Mouse (Mus musculus) MEL (cell line): ENCODE measurements around the gene Styx. TPM values are rescaled to one million over a fixed set of nuclear protein-coding genes. Genes with fewer than 3 reads are reported as not detected.

Experiments
- DNase-seq: peaks from one replicate; pipeline ENCODE4 v3.0.0; 2011; ENCODE audit warnings: low read depth, low spot score
- H3K27ac ChIP-seq: 2 replicates; pipeline ENCODE4 v1.5.1; 2012; ENCODE audit warnings: low read depth, mild to moderate bottlenecking, control low read depth, low read length, moderate library complexity; ENCODE audit not compliant: control insufficient read depth
- H3K27me3 ChIP-seq, 2 experiments: fragments of 150-350 bp in 1 of 2; sonication (generic) in 1 of 2; 2 replicates each; pipeline ENCODE4 v1.6.1; 2012; ENCODE audit warnings: low read length in 2 of 2, mild to moderate bottlenecking in 2 of 2, improper control_type of control experiment in 1 of 2, moderate library complexity in 1 of 2; ENCODE audit not compliant: insufficient read depth in 2 of 2, control insufficient read depth in 1 of 2
- H3K36me3 ChIP-seq, 2 experiments: 2 replicates each; pipeline ENCODE4 v1.6.1; 2012 to 2014; ENCODE audit warnings: low read length in 2 of 2, improper control_type of control experiment in 1 of 2, inconsistent platforms in 1 of 2, mild to moderate bottlenecking in 1 of 2; ENCODE audit not compliant: insufficient read depth in 2 of 2, control insufficient read depth in 1 of 2
- H3K4me1 ChIP-seq, 2 experiments: fragments of 150-350 bp in 1 of 2; sonication (generic) in 1 of 2; 2 replicates each; pipeline ENCODE4 v1.6.1; 2012; ENCODE audit warnings: low read length in 2 of 2, improper control_type of control experiment in 1 of 2, mild to moderate bottlenecking in 1 of 2; ENCODE audit not compliant: insufficient read depth in 2 of 2, control insufficient read depth in 1 of 2
- H3K4me3 ChIP-seq, 2 experiments: fragments of 150-350 bp in 1 of 2; sonication (generic) in 1 of 2; 2 replicates each; pipeline ENCODE4 v1.5.1; 2012; ENCODE audit warnings: low read depth in 2 of 2, low read length in 2 of 2, mild to moderate bottlenecking in 2 of 2, moderate library complexity in 2 of 2, control low read depth in 1 of 2, improper control_type of control experiment in 1 of 2; ENCODE audit not compliant: control insufficient read depth in 1 of 2, insufficient read depth in 1 of 2
- H3K79me2 ChIP-seq: 2 replicates; pipeline ENCODE4 v1.6.1; 2012; ENCODE audit warnings: mild to moderate bottlenecking, low read length, moderate library complexity; ENCODE audit not compliant: control insufficient read depth, poor library complexity, insufficient read depth
- H3K9ac ChIP-seq: 2 replicates; pipeline ENCODE4 v1.6.1; 2012; ENCODE audit warnings: low read depth, mild to moderate bottlenecking, control low read depth, low read length, moderate library complexity; ENCODE audit not compliant: control insufficient read depth, poor library complexity, severe bottlenecking
- H3K9me3 ChIP-seq: fragments of 150-350 bp; sonication (generic); replicated peaks from 2 replicates; pipeline ENCODE4 v1.6.1; 2012; ENCODE audit warnings: mild to moderate bottlenecking, low read length, improper control_type of control experiment, moderate library complexity; ENCODE audit not compliant: insufficient read depth
- BHLHE40 ChIP-seq: IDR thresholded peaks from 2 replicates; pipeline ENCODE4 v1.6.1; 2012; ENCODE audit warnings: low read depth, mild to moderate bottlenecking, inconsistent platforms, low read length, improper control_type of control experiment, borderline replicate concordance
- E2F4 ChIP-seq: IDR thresholded peaks from 2 replicates; pipeline ENCODE4 v1.6.1; 2011; ENCODE audit warnings: low read depth, low read length, improper control_type of control experiment, borderline replicate concordance
- ELF1 ChIP-seq: IDR thresholded peaks from 2 replicates; pipeline ENCODE4 v1.6.1; 2014; ENCODE audit warnings: low read depth, mild to moderate bottlenecking, inconsistent platforms, low read length, improper control_type of control experiment, moderate library complexity
- EP300 ChIP-seq, 2 experiments: IDR thresholded peaks; 2 replicates each; pipeline ENCODE4 v1.6.1; 2011; ENCODE audit warnings: improper control_type of control experiment in 2 of 2, low read length in 2 of 2, low read depth in 1 of 2, mild to moderate bottlenecking in 1 of 2
- GABPA ChIP-seq: IDR thresholded peaks from 2 replicates; pipeline ENCODE4 v1.6.1; 2012; ENCODE audit warnings: low read depth, mild to moderate bottlenecking, inconsistent platforms, low read length, improper control_type of control experiment, moderate library complexity
- HCFC1 ChIP-seq: IDR thresholded peaks from 2 replicates; pipeline ENCODE4 v1.6.1; 2012; ENCODE audit warnings: low read depth, mild to moderate bottlenecking, inconsistent platforms, low read length, improper control_type of control experiment, moderate library complexity
- JUND ChIP-seq: IDR thresholded peaks from 2 replicates; pipeline ENCODE4 v1.6.1; 2011; ENCODE audit warnings: low read depth, mild to moderate bottlenecking, improper control_type of control experiment, low read length
- KAT2A ChIP-seq: conservative IDR thresholded peaks from 2 replicates; pipeline ENCODE4 v1.6.1; 2012; ENCODE audit warnings: low read depth, low read length, improper control_type of control experiment, inconsistent platforms
- MAX ChIP-seq: IDR thresholded peaks from 2 replicates; pipeline ENCODE4 v1.6.1; 2011; ENCODE audit warnings: low read length, improper control_type of control experiment
- MAZ ChIP-seq: IDR thresholded peaks from 2 replicates; pipeline ENCODE4 v1.6.1; 2012; ENCODE audit warnings: low read depth, mild to moderate bottlenecking, inconsistent platforms, low read length, improper control_type of control experiment
- MXI1 ChIP-seq: IDR thresholded peaks from 2 replicates; pipeline ENCODE4 v1.6.1; 2011; ENCODE audit warnings: mild to moderate bottlenecking, low read depth, low read length, improper control_type of control experiment
- MYB ChIP-seq: IDR thresholded peaks from 2 replicates; pipeline ENCODE4 v1.6.1; 2011; ENCODE audit warnings: mild to moderate bottlenecking, low read depth, low read length, improper control_type of control experiment
- MYC ChIP-seq: IDR thresholded peaks from 2 replicates; pipeline ENCODE4 v1.6.1; 2011; ENCODE audit warnings: low read depth, mild to moderate bottlenecking, low read length, improper control_type of control experiment, moderate library complexity
- NELFE ChIP-seq: IDR thresholded peaks from 2 replicates; pipeline ENCODE4 v1.6.1; 2011; ENCODE audit warnings: low read depth, low read length, improper control_type of control experiment
- NRF1 ChIP-seq: IDR thresholded peaks from 2 replicates; pipeline ENCODE4 v1.6.1; 2014; ENCODE audit warnings: low read depth, mild to moderate bottlenecking, inconsistent platforms, low read length, improper control_type of control experiment, moderate library complexity; ENCODE audit not compliant: poor library complexity, insufficient read depth, severe bottlenecking
- POLR2A ChIP-seq, 2 experiments: IDR thresholded peaks; 2 replicates each; pipeline ENCODE4 v1.6.1; 2011 to 2012; ENCODE audit warnings: low read length in 2 of 2, mild to moderate bottlenecking in 2 of 2, control low read depth in 1 of 2, improper control_type of control experiment in 1 of 2, low read depth in 1 of 2, moderate library complexity in 1 of 2; ENCODE audit not compliant: control insufficient read depth in 1 of 2, insufficient read depth in 1 of 2, poor library complexity in 1 of 2
- POLR2AphosphoS2 ChIP-seq: IDR thresholded peaks from 2 replicates; pipeline ENCODE4 v1.6.1; 2011; ENCODE audit warnings: low read length, improper control_type of control experiment
- POLR2AphosphoS5 ChIP-seq: IDR thresholded peaks from 2 replicates; pipeline ENCODE4 v1.6.1; 2012; ENCODE audit warnings: low read depth, borderline replicate concordance, mild to moderate bottlenecking, inconsistent platforms, low read length, moderate library complexity, mixed read lengths
- TAL1 ChIP-seq: IDR thresholded peaks from 2 replicates; pipeline ENCODE4 v1.6.1; 2012; ENCODE audit warnings: mild to moderate bottlenecking, inconsistent platforms, low read length, moderate library complexity, mixed read lengths
- TBP ChIP-seq: IDR thresholded peaks from 2 replicates; pipeline ENCODE4 v1.8.0; 2011; ENCODE audit warnings: low read depth, low read length, improper control_type of control experiment
- UBTF ChIP-seq: IDR thresholded peaks from 2 replicates; pipeline ENCODE4 v1.6.1; 2012; ENCODE audit warnings: low read depth, mild to moderate bottlenecking, inconsistent platforms, low read length, improper control_type of control experiment, moderate library complexity, borderline replicate concordance; ENCODE audit not compliant: insufficient read depth
- USF1 ChIP-seq: IDR thresholded peaks from 2 replicates; pipeline ENCODE4 v1.6.1; 2014; ENCODE audit warnings: low read depth, mild to moderate bottlenecking, inconsistent platforms, low read length, improper control_type of control experiment, moderate library complexity
- ZMIZ1 ChIP-seq: IDR thresholded peaks from 2 replicates; pipeline ENCODE4 v1.6.1; 2012; ENCODE audit warnings: low read depth, mild to moderate bottlenecking, inconsistent platforms, low read length, improper control_type of control experiment, moderate library complexity
- ZNF384 ChIP-seq: IDR thresholded peaks from 2 replicates; pipeline ENCODE4 v1.6.1; 2012; ENCODE audit warnings: low read depth, mild to moderate bottlenecking, inconsistent platforms, low read length, improper control_type of control experiment
- polyA plus RNA-seq, 2 experiments: library from polyadenylated mRNA; stranded (reverse) in 1 of 2; unstranded in 1 of 2; fragments of >175 nt in 1 of 2; fragments of >200 nt in 1 of 2; gene quantifications; 2 replicates each; pipeline versions ENCODE4 v1.2.1 to v1.2.4; 2012; ENCODE audit warnings: low replicate concordance in 2 of 2, low read depth in 1 of 2; ENCODE audit not compliant: insufficient read length in 2 of 2, insufficient read depth in 1 of 2, missing spikeins in 1 of 2
- total RNA-seq: library from RNA; depleted of rRNA; stranded (reverse); fragments of 300-350 nt; gene quantifications from 2 replicates; pipeline ENCODE4 v1.2.3, GENCODE M21; 2012

Styx gene
- total and polyA plus RNA-seq, 3 experiments, result 18.0 to 27.2 TPM; not detected in 1

DNA sequence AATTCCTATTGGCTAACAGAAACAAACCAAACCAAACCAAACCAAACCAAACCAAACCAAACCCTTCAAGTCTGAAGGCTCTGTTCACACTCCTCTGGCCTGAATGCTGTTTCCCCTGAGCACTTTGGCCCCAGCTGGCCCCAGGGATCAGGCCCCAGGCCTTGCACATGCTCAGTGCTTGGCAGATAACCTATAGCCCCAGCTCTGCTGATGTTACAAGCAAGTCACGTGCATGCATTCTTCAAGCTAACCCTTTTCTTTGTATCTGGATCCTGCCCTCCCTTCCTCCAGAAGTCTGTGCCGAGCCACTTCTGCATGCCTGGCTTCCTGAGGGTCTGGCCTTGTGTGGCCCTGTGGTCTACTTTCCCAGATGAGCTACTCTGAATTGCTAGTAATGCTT, 100.2 kb downstream of the Styx start:
- peaks cover 0 to 13% of the 10 kb centered on the region in 2 experiments; a peak in 3 of 4 replicates for H3K4me1 ChIP-seq
- DNase-seq, result no peak

DNA sequence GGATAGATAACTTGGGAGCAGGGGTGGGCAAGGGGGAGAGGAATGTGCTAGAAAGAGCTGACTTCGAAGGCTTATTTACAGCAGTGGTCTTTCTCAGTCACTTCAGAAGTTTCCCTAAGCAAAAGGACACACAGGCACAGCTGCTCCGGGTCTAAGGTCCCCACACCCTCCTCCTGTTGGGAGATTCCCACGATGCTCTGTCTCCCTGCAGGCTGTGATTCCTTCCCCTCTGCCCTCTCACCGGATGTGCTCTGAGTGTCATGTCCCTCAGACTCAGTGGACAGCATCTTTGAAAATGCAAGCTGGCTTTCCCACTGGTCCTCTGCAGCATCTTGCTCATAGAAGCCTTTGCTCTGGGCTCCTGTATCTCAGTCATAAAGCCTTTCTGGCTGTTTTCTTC, 101.3 kb downstream of the Styx start:
- H3K79me2 ChIP-seq, result no peaks in the 10 kb centered on the region
- no peak for DNase-seq
- H3K9me3 ChIP-seq, result no peaks in the 10 kb centered on the region
- no peak overlapping the region for H3K27ac ChIP-seq
- H3K27me3 ChIP-seq, result no peaks in the 10 kb centered on the region; a peak in 1 of 4 replicates
- TF ChIP-seq MAX (no peak), NELFE (no peak), ZNF384 (no peak)
- peaks cover 0 to 11% of the 10 kb centered on the region in 2 experiments; a peak in 2 of 4 replicates for H3K36me3 ChIP-seq
- peaks cover 0 to 15% of the 10 kb centered on the region in 2 experiments; a peak in 3 of 4 replicates for H3K4me1 ChIP-seq
- H3K4me3 ChIP-seq, result no peak overlapping the region
- no peak overlapping the region for H3K9ac ChIP-seq

More for the DNA sequence above, 100.2 kb downstream of the Styx start:
- Histone ChIP-seq H3K9me3 (no peaks in the 10 kb centered on the region), H3K27ac (no peak overlapping the region), H3K36me3 (peaks cover 0 to 11% of the 10 kb centered on the region in 2 experiments; a peak in 2 of 4 replicates), H3K79me2 (no peaks in the 10 kb centered on the region), H3K9ac (no peak overlapping the region), H3K27me3 (no peaks in the 10 kb centered on the region; a peak in 1 of 4 replicates), H3K4me3 (no peak overlapping the region)
- TF ChIP-seq ZNF384 (no peak), NRF1 (peak; percentile 44; the same call in 1 of the 2 replicates)

DNA sequence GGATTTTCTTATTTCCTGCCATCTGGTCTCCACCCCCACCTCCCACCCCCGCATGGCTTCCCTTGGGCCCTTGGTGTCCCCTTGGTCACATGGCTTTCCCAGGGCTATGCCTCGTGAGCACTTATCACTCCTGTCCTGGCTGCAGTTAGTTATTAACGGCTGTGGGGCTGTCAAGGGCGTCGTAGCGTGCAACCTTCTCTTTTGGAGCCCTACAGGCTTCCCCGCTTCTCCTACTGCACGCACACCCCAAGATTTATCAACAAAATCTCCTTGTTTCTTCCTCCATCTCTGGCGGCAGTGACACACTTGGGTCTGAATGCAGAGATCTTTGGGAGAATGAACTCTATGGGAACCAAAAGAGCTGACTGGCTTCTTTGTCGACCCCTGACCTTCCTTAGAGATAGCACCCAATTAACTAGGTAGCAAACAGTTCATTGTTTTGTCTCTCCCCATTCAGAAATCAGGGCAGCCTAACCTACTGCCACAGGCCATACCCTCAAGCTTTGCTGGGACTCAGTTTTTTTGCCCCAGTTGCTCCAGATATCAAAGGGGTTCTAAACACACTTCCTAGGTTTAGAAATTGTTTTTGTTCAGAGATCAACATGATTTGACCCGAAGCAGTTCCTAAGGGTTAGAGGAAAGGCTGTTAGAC, 102.1 kb downstream of the Styx start:
- TF ChIP-seq KAT2A (no peak), POLR2AphosphoS5 (no peak), MYB (peak; percentile 25; the same call in 1 of the 2 replicates), MAZ (no peak), UBTF (no peak), MXI1 (no peak), POLR2A (IDR thresholded peaks at IDR 0.05; ENCODE audit: control insufficient read depth in 1 of 2, insufficient read depth in 1 of 2, low read depth in 1 of 2, low read length in 2 of 2, poor library complexity in 1 of 2) (no peak), TAL1 (no peak), E2F4 (no peak), ELF1 (no peak), JUND (no peak), GABPA (no peak), ZMIZ1 (no peak), MYC (no peak), MAX (peak; percentile 38; the same call in 1 of the 2 replicates), BHLHE40 (no peak), TBP (no peak), USF1 (peak; percentile 63), POLR2AphosphoS2 (no peak), HCFC1 (no peak), EP300 (IDR thresholded peaks at IDR 0.05; ENCODE audit: low read depth in 1 of 2, low read length in 2 of 2) (peak in 1 of 2 experiments; percentile 64; a peak in 2 of 4 replicates)
- peak overlapping the region; percentile 28; the same call in 1 of the 2 replicates for H3K27ac ChIP-seq
- no peak overlapping the region for H3K9ac ChIP-seq
- H3K27me3 ChIP-seq, result no peaks in the 10 kb centered on the region; a peak in 1 of 4 replicates
- DNase-seq, result peak; percentile 33
- H3K4me1 ChIP-seq, result peaks cover 0 to 15% of the 10 kb centered on the region in 2 experiments; a peak in 3 of 4 replicates
- H3K36me3 ChIP-seq, result peaks cover 0 to 11% of the 10 kb centered on the region in 2 experiments; a peak in 2 of 4 replicates
- no peaks in the 10 kb centered on the region for H3K9me3 ChIP-seq
- no peaks in the 10 kb centered on the region for H3K79me2 ChIP-seq
- no peak overlapping the region for H3K4me3 ChIP-seq
